Mouse (Mus musculus) cortical plate, adult 2 months (tissue): ENCODE data around the gene Spns3.

Experiments
- CTCF ChIP-seq: fragments of 200-500 bp; IDR thresholded peaks from 2 replicates; pipeline ENCODE4 v1.5.1; 2011; ENCODE audit warnings: mild to moderate bottlenecking, control low read depth, low read length; ENCODE audit not compliant: insufficient read depth; ENCODE audit errors: extremely low read depth
- POLR2A ChIP-seq: fragments of 200-500 bp; IDR thresholded peaks from 2 replicates; pipeline ENCODE4 v1.6.1; 2011; ENCODE audit warnings: mild to moderate bottlenecking, low read length, control low read depth; ENCODE audit not compliant: insufficient read depth; ENCODE audit errors: extremely low read depth

DNA sequence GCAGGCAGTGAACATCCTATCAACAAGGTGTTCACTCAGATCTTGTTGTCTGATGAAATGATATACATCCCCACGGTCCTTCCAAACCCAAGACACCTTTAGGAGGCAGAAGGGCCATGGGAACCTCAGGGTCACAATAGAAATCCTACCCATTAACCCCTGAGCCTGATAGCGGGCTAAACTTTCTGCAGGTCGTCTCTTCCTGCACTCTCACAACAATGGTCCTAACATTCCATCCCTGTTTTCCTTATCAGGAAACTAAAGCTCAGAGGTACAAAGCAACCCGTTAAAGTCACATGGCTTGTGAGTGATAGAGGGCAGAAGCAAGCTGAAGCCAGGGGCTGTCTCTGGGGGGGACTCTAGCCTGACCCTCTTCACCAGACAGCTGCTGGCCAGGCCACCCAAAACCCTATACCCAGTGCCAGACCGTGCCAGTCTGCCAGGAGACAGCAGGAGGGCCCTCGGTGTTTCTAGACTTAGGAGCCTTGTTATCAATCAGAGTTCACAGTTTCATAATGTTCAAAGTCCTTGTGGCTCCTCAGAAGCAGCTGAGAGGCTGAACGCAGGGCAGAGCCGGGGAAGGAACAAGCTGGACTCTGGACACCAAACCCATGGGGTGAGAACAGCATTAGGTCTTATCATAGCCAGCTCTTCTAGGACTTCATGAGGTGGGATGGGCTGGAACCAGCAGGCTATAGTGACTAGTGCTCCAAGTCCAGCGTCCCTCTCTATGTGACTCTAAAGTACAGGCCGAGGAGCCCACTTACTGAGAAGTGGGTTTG is 46.1 kb downstream of the Spns3 start:
- TF ChIP-seq POLR2A (no peak), CTCF (no peak)
